Mouse (Mus musculus): ENCODE measurements at regions not wholly inside any gene's neighbourhood (a gene's known extent, or its start where the extent isn't known, plus 50 kb on each side); places are given as distances from the start of the nearest gene placed in this dataset.

GRCm38 (mm10) chr3:83416536-83416935 is 288.8 kb downstream of the Dchs2 start:
- no peak for TF ChIP-seq SIN3A (IDR thresholded peaks at IDR 0.05; ENCODE audit: low read length)
- no peak for TF ChIP-seq CHD2 (IDR thresholded peaks at IDR 0.05; ENCODE audit: low read length)
- TF ChIP-seq USF2 (conservative IDR thresholded peaks at IDR 0.05; ENCODE audit: low read depth, low read length) = no peak
- no peak for TF ChIP-seq KAT2A (IDR thresholded peaks at IDR 0.05; ENCODE audit: insufficient replicate concordance, low read length)
- no peak for TF ChIP-seq E2F4 (IDR thresholded peaks at IDR 0.05; ENCODE audit: insufficient replicate concordance, low read depth, low read length)
- TF ChIP-seq MYC (IDR thresholded peaks at IDR 0.05; ENCODE audit: low read depth, low read length) = no peak
- TF ChIP-seq MEF2A (IDR thresholded peaks at IDR 0.05; ENCODE audit: borderline replicate concordance, low read depth, low read length) = no peak
- no peak for TF ChIP-seq GABPA (IDR thresholded peaks at IDR 0.05; ENCODE audit: insufficient replicate concordance, low read depth, low read length)
- TF ChIP-seq MAFK (IDR thresholded peaks at IDR 0.05; ENCODE audit: insufficient replicate concordance, low read length) = no peak
- no peak for TF ChIP-seq POLR2AphosphoS2 (IDR thresholded peaks at IDR 0.05; ENCODE audit: low read depth, low read length)
- no peak for TF ChIP-seq USF1 (IDR thresholded peaks at IDR 0.05; ENCODE audit: low read depth, low read length)
- TF ChIP-seq ETS1 (conservative IDR thresholded peaks at IDR 0.05; ENCODE audit: low read depth, low read length) = no peak
- peak; percentile 32 for TF ChIP-seq SMC3 (IDR thresholded peaks at IDR 0.05; ENCODE audit: low read depth, low read length)
- peak; percentile 28 to 49; a peak in 3 of 4 replicates for TF ChIP-seq CTCF (conservative IDR thresholded peaks at IDR 0.05 in 1 of 2, IDR thresholded peaks at IDR 0.05 in 1 of 2; ENCODE audit: low read depth in 2 of 2, low read length in 2 of 2)
- no peak for TF ChIP-seq JUN (IDR thresholded peaks at IDR 0.05; ENCODE audit: insufficient read depth, low read depth, low read length)
- TF ChIP-seq NRF1 (IDR thresholded peaks at IDR 0.05; ENCODE audit: low read depth, low read length) = no peak
- peak; percentile 17 for TF ChIP-seq RAD21 (IDR thresholded peaks at IDR 0.05; ENCODE audit: low read depth, low read length)
- no peak for TF ChIP-seq POLR2A (IDR thresholded peaks at IDR 0.05; ENCODE audit: low read depth, low read length)
- no peak for TF ChIP-seq TBP (conservative IDR thresholded peaks at IDR 0.05; ENCODE audit: low read depth, low read length)
- no peak for TF ChIP-seq JUND (conservative IDR thresholded peaks at IDR 0.05; ENCODE audit: low read depth, low read length)
- no peak for TF ChIP-seq ELF1 (IDR thresholded peaks at IDR 0.05; ENCODE audit: low read depth, low read length)
- no peak for TF ChIP-seq PAX5 (IDR thresholded peaks at IDR 0.05; ENCODE audit: low read length)
- no peak for TF ChIP-seq ZNF384 (IDR thresholded peaks at IDR 0.05; ENCODE audit: low read depth, low read length)
- TF ChIP-seq RCOR1 (conservative IDR thresholded peaks at IDR 0.05; ENCODE audit: low read depth, low read length) = no peak
- TF ChIP-seq HCFC1 (IDR thresholded peaks at IDR 0.05; ENCODE audit: low read depth, low read length) = no peak
- no peak for TF ChIP-seq ZC3H11A (IDR thresholded peaks at IDR 0.05; ENCODE audit: low read depth, low read length)
- no peak overlapping the region for H3K4me2 ChIP-seq (ENCODE audit: insufficient read depth, low read depth, poor library complexity, severe bottlenecking)
- no peak overlapping the region for H3K4me3 ChIP-seq (replicated peaks in 1 of 3; ENCODE audit: low read depth in 2 of 3, low read length in 2 of 3, poor library complexity in 1 of 3)
- no peak overlapping the region for H3K27ac ChIP-seq (ENCODE audit: insufficient read depth, low read depth)
- no peaks in the 10 kb centered on the region for H3K79me2 ChIP-seq (replicated peaks; ENCODE audit: control insufficient read depth, extremely low read depth, insufficient read depth, poor library complexity, severe bottlenecking)
- H3K36me3 ChIP-seq (replicated peaks in 1 of 2; ENCODE audit: control insufficient read depth in 1 of 2, insufficient read depth in 1 of 2, low read length in 1 of 2) = no peaks in the 10 kb centered on the region
- no peaks in the 10 kb centered on the region for H3K9me3 ChIP-seq (replicated peaks; ENCODE audit: low read length)
- in situ Hi-C loops (cut with MboI; ENCODE audit: low pct_ligation_motif_present, low pct_unique_long_range_greater_than_20kb, low sequenced_read_pairs) = no loop called here
- no peak overlapping the region for H3K9ac ChIP-seq (ENCODE audit: insufficient read depth, low read depth)
- peak; percentile 2 for DNase-seq (ENCODE audit: extremely low read depth)
- H3K4me1 ChIP-seq (ENCODE audit: control insufficient read depth in 1 of 2, insufficient read depth in 2 of 2) = no peaks in the 10 kb centered on the region
- dilution Hi-C loops (cut with MboI; ENCODE audit: extremely low pct_ligation_motif_present, extremely low pct_unique_long_range_greater_than_20kb, low sequenced_read_pairs) = no loop called here
- H3K27me3 ChIP-seq (replicated peaks) = no peaks in the 10 kb centered on the region

All from CH12.LX (cell line).